Mouse (Mus musculus): Measurements from ENCODE around the gene Nek1. TPM values are rescaled to one million over a fixed set of nuclear protein-coding genes. Genes with fewer than 3 reads are reported as not detected.

Gene Nek1
- polyA plus RNA-seq (2015; fragmentation: Illumina TruSeq; extraction: RNeasy Lipid Tissue Mini Kit (QIAGEN cat#74804); ENCODE audit: low read depth, low replicate concordance): 27.9 TPM

DNA sequence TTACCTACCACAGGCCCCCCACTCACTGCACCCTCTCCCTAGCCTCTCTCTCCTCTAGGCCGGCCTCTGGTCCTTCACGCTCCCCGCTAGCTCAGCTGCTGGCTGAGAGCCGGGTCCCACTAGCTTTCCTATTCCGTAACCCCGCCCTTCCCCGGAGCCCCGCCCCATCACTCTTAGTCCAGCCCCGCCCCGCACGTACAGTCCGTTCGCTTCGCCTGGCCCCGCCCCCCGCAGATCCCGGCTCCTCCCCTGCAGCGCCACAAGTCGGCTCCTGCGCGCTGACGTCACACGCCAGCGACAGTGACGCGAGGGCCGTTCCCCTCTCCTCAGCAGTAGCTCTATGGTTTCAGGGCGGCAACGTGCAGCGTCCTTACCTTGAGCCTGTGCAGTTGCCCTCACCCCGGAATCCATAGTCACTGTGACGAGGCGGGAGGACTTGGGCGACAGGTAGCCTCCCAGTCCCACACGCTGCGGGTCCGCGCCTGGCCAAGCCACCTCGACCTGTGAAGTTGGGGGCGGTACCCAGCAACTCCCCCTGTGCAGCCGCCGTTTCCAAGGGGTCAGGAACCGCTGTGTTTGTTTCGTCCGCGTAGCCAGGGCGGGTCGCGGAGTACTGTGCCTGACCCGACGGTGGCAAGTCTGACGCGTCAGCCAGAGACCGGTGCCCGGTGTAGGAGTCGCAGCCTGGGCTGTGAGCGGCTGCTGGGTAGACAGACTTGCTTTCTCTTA lies at the start of gene Nek1:
Gene Nek1 (plus strand): TSS at position 286 of the 729 bp plus-strand sequence.

DNA sequence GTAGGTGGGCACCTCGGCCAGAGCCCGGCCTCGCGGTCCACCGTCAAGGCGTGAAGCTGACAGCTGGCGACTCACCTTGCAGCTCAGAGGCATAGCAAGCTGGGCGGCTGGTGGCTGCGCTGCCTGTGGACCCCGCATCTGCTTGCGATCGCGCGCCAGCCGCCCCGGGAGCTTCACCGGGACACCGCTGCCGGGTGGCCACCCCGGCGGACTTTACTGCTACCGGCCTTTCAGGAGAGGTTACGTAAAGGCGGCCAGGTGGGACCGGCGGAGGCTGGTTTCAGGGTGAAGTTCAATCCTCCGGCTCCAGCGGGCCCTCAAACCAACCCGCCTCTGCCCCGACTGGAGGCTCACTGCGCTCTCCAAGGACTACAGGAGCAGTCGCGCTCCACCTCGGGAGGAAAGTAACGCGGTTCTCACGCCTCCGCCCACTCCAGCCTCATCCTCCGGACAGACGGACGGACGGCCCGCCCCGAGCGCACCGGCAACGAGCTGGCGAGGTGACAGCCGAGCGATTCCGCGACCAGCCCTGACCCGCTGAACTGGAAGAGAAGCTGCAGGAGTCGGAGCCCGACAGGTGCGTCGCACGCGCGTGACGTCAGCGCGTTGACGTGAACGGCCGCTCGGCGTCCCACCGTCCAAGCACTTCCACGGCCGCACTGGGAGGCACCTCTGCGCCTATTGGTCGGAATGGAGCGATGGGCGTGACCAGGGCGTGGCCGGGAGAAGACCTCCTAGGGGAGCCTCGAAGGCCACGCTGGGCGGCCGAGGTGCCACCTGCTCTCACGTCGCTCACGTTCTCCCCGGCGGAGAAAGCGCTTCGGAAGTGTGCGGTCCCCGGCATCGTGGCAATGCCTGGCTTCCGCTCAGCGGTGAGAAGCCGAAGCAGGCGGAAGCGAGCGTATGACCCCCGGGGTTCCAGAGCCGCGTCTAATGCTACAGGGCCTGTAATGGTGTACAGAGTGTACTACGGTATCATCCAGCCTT lies 10.0 kb upstream of the Nek1 start, which contains the start of gene Clcn3:
Gene Clcn3 (minus strand): TSS at position 600 of the 987 bp plus-strand sequence.

Other genes with a start within 250 kb of the Nek1 start
- 82.8 TPM for gene Hpf1, start 102.8 kb upstream of the Nek1 start, polyA plus RNA-seq (2015; fragmentation: Illumina TruSeq; extraction: RNeasy Lipid Tissue Mini Kit (QIAGEN cat#74804); ENCODE audit: low read depth, low replicate concordance)
- gene Clcn3, start 9.9 kb upstream of the Nek1 start, polyA plus RNA-seq (2015; fragmentation: Illumina TruSeq; extraction: RNeasy Lipid Tissue Mini Kit (QIAGEN cat#74804); ENCODE audit: low read depth, low replicate concordance): 92.6 TPM
- 13.5 TPM for gene Sh3rf1, start 230.7 kb downstream of the Nek1 start, polyA plus RNA-seq (2015; fragmentation: Illumina TruSeq; extraction: RNeasy Lipid Tissue Mini Kit (QIAGEN cat#74804); ENCODE audit: low read depth, low replicate concordance)